Mouse (Mus musculus) heart, adult 11 months (tissue): ENCODE results near the gene 1700012A03Rik.

Experiments used
- DNase-seq: peaks from one replicate; pipeline ENCODE4 v3.0.0; 2022

Gene 1700012A03Rik

GRCm38 (mm10) chr6:32105547-32106275 lies 55.7 kb downstream of the 1700012A03Rik start:
- DNase-seq, result peak; percentile 76
